Comparison of ENCODE assay signal across 18 mouse cellular contexts in genomic region chr3:38207867-38208266, GRCm38 (mm10).
A peak's percentile ranks its signal among the peaks of the same experiment; 100 is the strongest.
DNase-seq lines count a peak whose midpoint lies in the region; ATAC-seq and TF ChIP-seq lines count a peak whose summit lies in the region.
"Had no signal": no experiment of that assay in that cellular context is flagged by ENCODE, and none has a peak within 500 bp of the region (broad histone marks: within the 10 kb centered on the region; RNA-seq: fewer than 3 reads in every experiment).

No protein-coding gene starts in this region.

- H3K4me2 ChIP-seq in lung, postnatal 0 days (replicated peaks; ENCODE audit: low read depth, low read length), result no peak overlapping the region

- TF ChIP-seq CTCF in lung, postnatal 0 days (IDR thresholded peaks at IDR 0.05), result no peak

- WGBS in lung, postnatal 0 days, result 66% methylated on average over 1 of the region's 1 CpGs

- ATAC-seq in lung, postnatal 0 days, result peak; percentile 60
- ATAC-seq: activated CD4-positive, CD25-positive, alpha-beta regulatory T cell, adult 4 months; CD4-positive, CD25-positive, alpha-beta regulatory T cell, adult 4 months; Patski had no signal

- H3K27me3 ChIP-seq in lung, postnatal 0 days (replicated peaks; ENCODE audit: insufficient read depth, low read length), result no peaks in the 10 kb centered on the region
- H3K27me3 ChIP-seq: CH12.LX, Patski had no signal

- H3K4me1 ChIP-seq in lung, postnatal 0 days (ENCODE audit: insufficient read depth, low read depth, low read length), result no peaks in the 10 kb centered on the region

- no peak for TF ChIP-seq EP300 in lung, postnatal 0 days (IDR thresholded peaks at IDR 0.05)

- H3K36me3 ChIP-seq in lung, postnatal 0 days (ENCODE audit: insufficient read depth, low read length), result no peaks in the 10 kb centered on the region
- H3K36me3 ChIP-seq: G1E had no signal

- no peak overlapping the region for H3K9ac ChIP-seq in lung, postnatal 0 days (replicated peaks; ENCODE audit: low read depth)

- peak; percentile 53 for DNase-seq in lung, postnatal 0 days (ENCODE audit: low spot score)
- no peak for DNase-seq in lung, postnatal 36 days
- DNase-seq: adrenal gland, adult 2 months; adrenal gland, adult 8-10 months; adrenal gland, postnatal 10 days; adrenal gland, postnatal 14 days; adrenal gland, postnatal 25 days; adrenal gland, postnatal 36 days; B cell, adult 2 months; cerebellum, adult 11 months; cerebellum, adult 11-12 months; cerebellum, adult 18-20 months; cerebellum, adult 2 months had no signal

- no peak overlapping the region for H3K4me3 ChIP-seq in lung, postnatal 0 days (ENCODE audit: low read depth, low read length)

- no peak overlapping the region for H3K27ac ChIP-seq in lung, postnatal 0 days (ENCODE audit: low read length)

- no peaks in the 10 kb centered on the region for H3K9me3 ChIP-seq in lung, postnatal 0 days (ENCODE audit: low read length)
- H3K9me3 ChIP-seq: G1E had no signal
